Mouse (Mus musculus) bone marrow, adult 2 months (tissue): Measurements from ENCODE around the gene Gm9602. TPM values are rescaled to one million over a fixed set of nuclear protein-coding genes. Genes with fewer than 3 reads are reported as not detected.
"Not testable (repeated sequence)": the region's sequence is repeated elsewhere in the genome, so short reads cannot be mapped to it uniquely, and the experiment has no call there.

Source experiments
- H3K27ac ChIP-seq: fragments of 200-500 bp; 2 replicates; pipeline ENCODE4 v1.5.1; 2012; ENCODE audit warnings: low read depth, mild to moderate bottlenecking, control low read depth, inconsistent platforms, low read length; ENCODE audit not compliant: control insufficient read depth, poor library complexity, insufficient read depth
- H3K4me1 ChIP-seq: fragments of 200-500 bp; 2 replicates; pipeline ENCODE4 v1.6.1; 2011; ENCODE audit warnings: low read length; ENCODE audit not compliant: control insufficient read depth, insufficient read depth
- H3K4me3 ChIP-seq: fragments of 200-500 bp; replicated peaks from 2 replicates; pipeline ENCODE3; 2011; ENCODE audit warnings: mild to moderate bottlenecking, low read depth, low read length, control low read depth; ENCODE audit not compliant: control insufficient read depth
- WGBS: fragments of 180-500 bp; shearing (Covaris S2); methylation state at CpG from one replicate; pipeline ENCODE4 v1.1.7; 2018; 5-methylcytosine and 5-hydroxymethylcytosine counted together
- polyA plus RNA-seq: library from polyadenylated mRNA; stranded (reverse); fragments of >200 nt; gene quantifications from 2 replicates; pipeline ENCODE4 v1.2.4, GENCODE M21; 2011; ENCODE audit warnings: low replicate concordance; ENCODE audit not compliant: missing spikeins, insufficient read depth, insufficient read length

Gene Gm9602
- not detected in 2 replicates for polyA plus RNA-seq

DNA sequence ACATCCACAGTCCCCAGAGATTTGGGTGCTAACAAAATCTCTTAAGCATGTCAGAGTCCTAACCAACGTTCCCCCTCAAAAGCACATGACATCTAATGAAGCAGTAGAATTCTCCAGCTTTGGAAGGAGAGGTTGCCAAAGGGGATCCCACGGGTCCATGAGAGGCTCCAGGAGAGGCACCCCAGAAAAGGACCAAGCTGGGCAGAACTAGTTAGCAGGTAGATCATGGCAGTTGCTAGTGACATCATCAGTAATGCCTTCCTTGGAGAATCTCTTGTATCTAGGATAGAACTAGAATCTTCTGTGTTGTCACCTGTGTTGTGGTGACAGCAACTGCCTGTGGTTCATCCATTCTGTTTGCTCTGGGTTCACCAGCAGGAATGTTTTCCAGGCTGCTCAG is at the start of gene Gm9602:
Gene Gm9602 (plus strand): TSS at position 301 of the 400 bp plus-strand sequence.
- H3K4me1 ChIP-seq, H3K27ac ChIP-seq, H3K4me3 ChIP-seq: not testable (repeated sequence)
- WGBS = 50% methylated on average over 1 of the region's 2 CpGs

GRCm38 (mm10) chr14:4806421-4806820 is 30.3 kb downstream of the Gm9602 start:
- WGBS = 66% methylated on average over 6 of the region's 6 CpGs
- not testable (repeated sequence) for H3K27ac ChIP-seq, H3K4me1 ChIP-seq, H3K4me3 ChIP-seq

- H3K4me3 ChIP-seq, H3K4me1 ChIP-seq, H3K27ac ChIP-seq: not testable (repeated sequence)
- WGBS = 76% methylated on average over 4 of the region's 7 CpGs
Observed at GRCm38 (mm10) chr14:4821950-4822349, 45.8 kb downstream of the Gm9602 start.

Other genes with a start within 250 kb of the Gm9602 start
- not detected in 2 replicates for gene Gm3047, start 220.9 kb upstream of the Gm9602 start, polyA plus RNA-seq
- not detected in 2 replicates for gene Gm8159, start 144.0 kb upstream of the Gm9602 start, polyA plus RNA-seq
- not detected in 2 replicates for gene Gm3239, start 112.1 kb upstream of the Gm9602 start, polyA plus RNA-seq
- not detected in 2 replicates for gene Gm7876, start 67.1 kb upstream of the Gm9602 start, polyA plus RNA-seq
- gene Gm3252, start 49.6 kb upstream of the Gm9602 start, polyA plus RNA-seq = not detected in 2 replicates
- gene Gm3269, start 61.8 kb downstream of the Gm9602 start, polyA plus RNA-seq = not detected in 2 replicates
- gene Gm3264, start 79.2 kb downstream of the Gm9602 start, polyA plus RNA-seq = not detected in 2 replicates
- gene Gm3278, start 116.1 kb downstream of the Gm9602 start, polyA plus RNA-seq = not detected in 2 replicates
- gene Gm8297, start 207.6 kb downstream of the Gm9602 start, polyA plus RNA-seq = not detected in 2 replicates
- not detected in 2 replicates for gene Gm3298, start 239.6 kb downstream of the Gm9602 start, polyA plus RNA-seq